Mouse (Mus musculus) ES-E14 (cell line): ENCODE measurements around the gene Mrps36. TPM values are rescaled to one million over a fixed set of nuclear protein-coding genes. Genes with fewer than 3 reads are reported as not detected.
A peak's percentile ranks its signal among the peaks of the same experiment; 100 is the strongest.

Source experiments
- DNase-seq: peaks from one replicate; pipeline ENCODE4 v3.0.0-alpha.2; 2013; ENCODE audit warnings: low read depth, low spot score
- H3K27ac ChIP-seq: 2 replicates; pipeline ENCODE4 v1.5.1; 2012; ENCODE audit warnings: low read depth, mild to moderate bottlenecking, low read length, moderate library complexity, mixed read lengths; ENCODE audit not compliant: poor library complexity, insufficient read depth, severe bottlenecking
- H3K36me3 ChIP-seq: 2 replicates; pipeline ENCODE4 v1.6.1; 2012; ENCODE audit warnings: mild to moderate bottlenecking, low read length, moderate library complexity, mixed read lengths; ENCODE audit not compliant: control insufficient read depth, poor library complexity, insufficient read depth, severe bottlenecking
- H3K4me1 ChIP-seq, 2 experiments: fragments of 150-350 bp in 1 of 2; sonication (generic) in 1 of 2; 2 replicates each; pipeline ENCODE4 v1.6.1; 2012; ENCODE audit warnings: low read length in 2 of 2, mild to moderate bottlenecking in 1 of 2, mixed read lengths in 1 of 2; ENCODE audit not compliant: control insufficient read depth in 2 of 2, insufficient read depth in 2 of 2, poor library complexity in 1 of 2
- H3K4me3 ChIP-seq, 2 experiments: fragments of 150-350 bp in 1 of 2; sonication (generic) in 1 of 2; 2 replicates each; pipeline ENCODE4 v1.5.1; 2012; ENCODE audit warnings: low read length in 2 of 2, low read depth in 1 of 2, mild to moderate bottlenecking in 1 of 2, mixed read lengths in 1 of 2; ENCODE audit not compliant: insufficient read depth in 1 of 2, poor library complexity in 1 of 2, severe bottlenecking in 1 of 2
- H3K9ac ChIP-seq: 2 replicates; pipeline ENCODE4 v1.6.1; 2012; ENCODE audit warnings: low read depth, mild to moderate bottlenecking, low read length, mixed read lengths; ENCODE audit not compliant: poor library complexity, insufficient read depth, severe bottlenecking
- H3K9me3 ChIP-seq: fragments of 150-350 bp; sonication (generic); 2 replicates; pipeline ENCODE4 v1.6.1; 2012; ENCODE audit warnings: low read depth, mild to moderate bottlenecking, low read length; ENCODE audit not compliant: control insufficient read depth, insufficient read depth
- CHD2 ChIP-seq: IDR thresholded peaks from 2 replicates; pipeline ENCODE4 v1.6.1; 2014; ENCODE audit warnings: mild to moderate bottlenecking, low read depth, low read length, inconsistent platforms
- HCFC1 ChIP-seq: IDR thresholded peaks from 2 replicates; pipeline ENCODE4 v1.6.1; 2012; ENCODE audit warnings: low read length, inconsistent platforms, borderline replicate concordance; ENCODE audit not compliant: insufficient read depth
- MAFK ChIP-seq: IDR thresholded peaks from 2 replicates; pipeline ENCODE4 v1.6.1; 2014; ENCODE audit warnings: mild to moderate bottlenecking, low read depth, low read length, inconsistent platforms; ENCODE audit not compliant: insufficient read depth
- ZC3H11A ChIP-seq: IDR thresholded peaks from 2 replicates; pipeline ENCODE4 v1.6.1; 2012; ENCODE audit warnings: low read depth, mild to moderate bottlenecking, inconsistent platforms, low read length, borderline replicate concordance
- ZNF384 ChIP-seq: IDR thresholded peaks from 2 replicates; pipeline ENCODE4 v1.6.1; 2012; ENCODE audit warnings: low read depth, low read length, inconsistent platforms
- in situ Hi-C, 2 experiments: fragments of 600-800 bp; cut with MboI; formaldehyde crosslinking; loops; one replicate each; pipeline ENCODE4 v1.15.1; 2025; ENCODE audit warnings: low sequenced_read_pairs in 2 of 2, inconsistent platforms in 1 of 2; ENCODE audit not compliant: unreplicated experiment in 2 of 2
- total RNA-seq: library from RNA; depleted of rRNA; stranded (reverse); fragments of 300-350 nt; gene quantifications from 2 replicates; pipeline ENCODE4 v1.2.3, GENCODE M21; 2012

The Mrps36 gene
- total RNA-seq, 1 experiment: 58.9 TPM

GRCm38 (mm10) chr13:100724051-100724754 lies 20.3 kb downstream of the Mrps36 start:
- peak overlapping the region; percentile 54; the same call in 1 of the 2 replicates for H3K9ac ChIP-seq
- TF ChIP-seq HCFC1 (no peak), MAFK (no peak), CHD2 (no peak), ZC3H11A (no peak), ZNF384 (no peak)

GRCm38 (mm10) chr13:100721656-100722055 lies 22.8 kb downstream of the Mrps36 start:
- Histone ChIP-seq H3K4me1 (peaks cover 2 to 14% of the 10 kb centered on the region in 2 experiments), H3K9me3 (no peaks in the 10 kb centered on the region), H3K9ac (no peak overlapping the region; the same call in 1 of the 2 replicates), H3K36me3 (peaks cover 8% of the 10 kb centered on the region), H3K27ac (peak overlapping the region; percentile 49; the same call in 1 of the 2 replicates), H3K4me3 (peak overlapping the region; percentile 12 to 25; a peak in 3 of 4 replicates)
- DNase-seq: peak; percentile 62
- TF ChIP-seq MAFK (no peak), HCFC1 (no peak), CHD2 (no peak), ZC3H11A (no peak), ZNF384 (no peak)
- in situ Hi-C loops: no loop called here

More at GRCm38 (mm10) chr13:100724051-100724754, 20.3 kb downstream of the Mrps36 start:
- Histone ChIP-seq H3K4me1 (peaks cover 2 to 16% of the 10 kb centered on the region in 2 experiments), H3K36me3 (peaks cover 8% of the 10 kb centered on the region), H3K9me3 (no peaks in the 10 kb centered on the region), H3K27ac (peak overlapping the region; percentile 71; the same call in 1 of the 2 replicates), H3K4me3 (peak overlapping the region; percentile 29 to 56; a peak in 3 of 4 replicates)
- in situ Hi-C loops: no loop called here
- no peak for DNase-seq

- H3K27ac ChIP-seq: no peak overlapping the region
- H3K9ac ChIP-seq: no peak overlapping the region
- H3K9me3 ChIP-seq: no peaks in the 10 kb centered on the region
- in situ Hi-C loops: no loop called here
- H3K4me1 ChIP-seq: no peaks in the 10 kb centered on the region
- TF ChIP-seq ZNF384 (no peak), ZC3H11A (no peak), HCFC1 (no peak), CHD2 (no peak), MAFK (no peak)
- no peak overlapping the region for H3K4me3 ChIP-seq
- peaks cover 26% of the 10 kb centered on the region for H3K36me3 ChIP-seq
- no peak for DNase-seq
Measured at GRCm38 (mm10) chr13:100715467-100715866, 29.0 kb downstream of the Mrps36 start.

- DNase-seq: no peak
- in situ Hi-C loops: no loop called here
- Histone ChIP-seq H3K4me3 (no peak overlapping the region), H3K9ac (no peak overlapping the region), H3K36me3 (peaks cover 34% of the 10 kb centered on the region), H3K4me1 (no peaks in the 10 kb centered on the region), H3K27ac (no peak overlapping the region), H3K9me3 (no peaks in the 10 kb centered on the region)
- TF ChIP-seq ZNF384: no peak
- no peak for TF ChIP-seq ZC3H11A
- TF ChIP-seq HCFC1: no peak
- no peak for TF ChIP-seq MAFK
- TF ChIP-seq CHD2: no peak
Measured at GRCm38 (mm10) chr13:100706206-100706605, 38.3 kb downstream of the Mrps36 start.
